Mouse (Mus musculus) layer of hippocampus, adult 9-10 months (tissue): ENCODE measurements at regions not wholly inside any gene's neighbourhood (a gene's known extent, or its start where the extent isn't known, plus 50 kb on each side); places are given as distances from the start of the nearest gene placed in this dataset.

Experiments used
- DNase-seq: peaks from one replicate; pipeline ENCODE4 v3.0.0; 2022; ENCODE audit warnings: low spot score

- no peak for DNase-seq
Observed at GRCm38 (mm10) chr2:124792633-124793036, 275.3 kb upstream of the Slc24a5 start.

GRCm38 (mm10) chr2:124811709-124812108 is 256.2 kb upstream of the Slc24a5 start:
- DNase-seq: no peak

GRCm38 (mm10) chr2:124816814-124817213 is 251.1 kb upstream of the Slc24a5 start:
- DNase-seq: no peak

GRCm38 (mm10) chr2:124819846-124820245 is 248.1 kb upstream of the Slc24a5 start:
- DNase-seq: no peak

GRCm38 (mm10) chr2:124820821-124821220 is 247.1 kb upstream of the Slc24a5 start:
- DNase-seq: no peak

GRCm38 (mm10) chr2:124821366-124821765 is 246.6 kb upstream of the Slc24a5 start:
- no peak for DNase-seq

GRCm38 (mm10) chr2:124848812-124849211 is 219.1 kb upstream of the Slc24a5 start:
- no peak for DNase-seq

GRCm38 (mm10) chr2:124858504-124858903 is 209.4 kb upstream of the Slc24a5 start:
- no peak for DNase-seq

- DNase-seq: no peak
Observed at GRCm38 (mm10) chr2:124888209-124888608, 179.7 kb upstream of the Slc24a5 start.

GRCm38 (mm10) chr2:124895002-124895401 is 172.9 kb upstream of the Slc24a5 start:
- no peak for DNase-seq

GRCm38 (mm10) chr2:124903556-124903955 is 164.4 kb upstream of the Slc24a5 start:
- DNase-seq: no peak

GRCm38 (mm10) chr2:124905076-124905475 is 162.8 kb upstream of the Slc24a5 start:
- DNase-seq: no peak

GRCm38 (mm10) chr2:124918986-124919761 is 148.8 kb upstream of the Slc24a5 start:
- no peak for DNase-seq

GRCm38 (mm10) chr2:124919762-124920255 is 148.1 kb upstream of the Slc24a5 start:
- DNase-seq: no peak

- no peak for DNase-seq
Observed at GRCm38 (mm10) chr2:124920265-124920664, 147.7 kb upstream of the Slc24a5 start.

GRCm38 (mm10) chr2:124927882-124928758 is 139.8 kb upstream of the Slc24a5 start:
- peak; percentile 63 for DNase-seq

GRCm38 (mm10) chr2:124928759-124929113 is 139.2 kb upstream of the Slc24a5 start:
- no peak for DNase-seq

GRCm38 (mm10) chr2:124930719-124931118 is 137.2 kb upstream of the Slc24a5 start:
- no peak for DNase-seq

GRCm38 (mm10) chr2:124932566-124932965 is 135.4 kb upstream of the Slc24a5 start:
- no peak for DNase-seq

- no peak for DNase-seq
Observed at GRCm38 (mm10) chr2:124933876-124934275, 134.0 kb upstream of the Slc24a5 start.

GRCm38 (mm10) chr2:124948263-124948781 is 119.6 kb upstream of the Slc24a5 start:
- no peak for DNase-seq

- no peak for DNase-seq
Observed at GRCm38 (mm10) chr2:124948812-124949211, 119.1 kb upstream of the Slc24a5 start.

GRCm38 (mm10) chr2:124952212-124952611 is 115.7 kb upstream of the Slc24a5 start:
- DNase-seq: no peak
